Mouse (Mus musculus): ENCODE data around the gene Lipc. TPM values are rescaled to one million over a fixed set of nuclear protein-coding genes. Genes with fewer than 3 reads are reported as not detected.
A peak's percentile ranks its signal among the peaks of the same experiment; 100 is the strongest.

Gene Lipc
- polyA plus RNA-seq, 1 experiment from 2014 or later = 0.22 TPM

- Histone ChIP-seq H3K4me2 (ENCODE audit: low read length) (no peak overlapping the region), H3K36me3 (ENCODE audit: control insufficient read depth, insufficient read depth) (no peaks in the 10 kb centered on the region), H3K4me3 (replicated peaks; ENCODE audit: low read length) (no peak overlapping the region), H3K9me3 (ENCODE audit: control insufficient read depth, low read length) (no peaks in the 10 kb centered on the region), H3K27ac (ENCODE audit: low read length) (no peak overlapping the region), H3K27me3 (replicated peaks; ENCODE audit: control insufficient read depth, insufficient read depth, low read length) (no peaks in the 10 kb centered on the region), H3K4me1 (replicated peaks; ENCODE audit: control insufficient read depth, insufficient read depth, low read length) (peaks cover 9% of the 10 kb centered on the region), H3K9ac (replicated peaks; ENCODE audit: low read depth, low read length) (no peak overlapping the region)
- 92% methylated on average over 6 of the region's 6 CpGs for WGBS
- no peak for ATAC-seq
These were observed 26.8 kb downstream of the Lipc start for GRCm38 (mm10) chr9:70925225-70925624.

- WGBS = 83% methylated on average over 3 of the region's 3 CpGs
These were observed 27.3 kb downstream of the Lipc start for GRCm38 (mm10) chr9:70924763-70925162.

GRCm38 (mm10) chr9:70921781-70922565 is 30.1 kb downstream of the Lipc start:
- Histone ChIP-seq H3K4me1 (replicated peaks; ENCODE audit: control insufficient read depth, insufficient read depth, low read length) (peaks cover 9% of the 10 kb centered on the region), H3K4me3 (replicated peaks; ENCODE audit: low read length) (no peak overlapping the region), H3K27me3 (replicated peaks; ENCODE audit: control insufficient read depth, insufficient read depth, low read length) (no peaks in the 10 kb centered on the region), H3K9me3 (ENCODE audit: control insufficient read depth, low read length) (no peaks in the 10 kb centered on the region), H3K4me2 (ENCODE audit: low read length) (no peak overlapping the region), H3K27ac (ENCODE audit: low read length) (no peak overlapping the region), H3K9ac (replicated peaks; ENCODE audit: low read depth, low read length) (no peak overlapping the region), H3K36me3 (ENCODE audit: control insufficient read depth, insufficient read depth) (no peaks in the 10 kb centered on the region)
- ATAC-seq = peak; percentile 52; the same call in 1 of the 2 replicates
- WGBS = 53% methylated on average over 7 of the region's 7 CpGs

More at GRCm38 (mm10) chr9:70924763-70925162, 27.3 kb downstream of the Lipc start:
- H3K9ac ChIP-seq (replicated peaks; ENCODE audit: low read depth, low read length) = no peak overlapping the region
- H3K27ac ChIP-seq (ENCODE audit: low read length) = no peak overlapping the region
- no peaks in the 10 kb centered on the region for H3K27me3 ChIP-seq (replicated peaks; ENCODE audit: control insufficient read depth, insufficient read depth, low read length)
- H3K4me3 ChIP-seq (replicated peaks; ENCODE audit: low read length) = no peak overlapping the region
- H3K9me3 ChIP-seq (ENCODE audit: control insufficient read depth, low read length) = no peaks in the 10 kb centered on the region
- no peaks in the 10 kb centered on the region for H3K36me3 ChIP-seq (ENCODE audit: control insufficient read depth, insufficient read depth)
- H3K4me1 ChIP-seq (replicated peaks; ENCODE audit: control insufficient read depth, insufficient read depth, low read length) = peaks cover 9% of the 10 kb centered on the region
- no peak for ATAC-seq
- H3K4me2 ChIP-seq (ENCODE audit: low read length) = no peak overlapping the region

- no peaks in the 10 kb centered on the region for H3K36me3 ChIP-seq (ENCODE audit: control insufficient read depth, insufficient read depth)
These were observed 30.9 kb downstream of the Lipc start for GRCm38 (mm10) chr9:70921132-70921531.

GRCm38 (mm10) chr9:70919271-70919670 is 32.8 kb downstream of the Lipc start:
- 92% methylated on average over 3 of the region's 3 CpGs for WGBS
- Histone ChIP-seq H3K4me1 (replicated peaks; ENCODE audit: control insufficient read depth, insufficient read depth, low read length) (peaks cover 9% of the 10 kb centered on the region), H3K9me3 (ENCODE audit: control insufficient read depth, low read length) (no peaks in the 10 kb centered on the region), H3K4me2 (ENCODE audit: low read length) (no peak overlapping the region), H3K27ac (ENCODE audit: low read length) (no peak overlapping the region), H3K27me3 (replicated peaks; ENCODE audit: control insufficient read depth, insufficient read depth, low read length) (no peaks in the 10 kb centered on the region), H3K9ac (replicated peaks; ENCODE audit: low read depth, low read length) (no peak overlapping the region), H3K4me3 (replicated peaks; ENCODE audit: low read length) (no peak overlapping the region), H3K36me3 (ENCODE audit: control insufficient read depth, insufficient read depth) (no peaks in the 10 kb centered on the region)
- ATAC-seq = no peak

More at GRCm38 (mm10) chr9:70921132-70921531, 30.9 kb downstream of the Lipc start:
- H3K27ac ChIP-seq (ENCODE audit: low read length) = no peak overlapping the region
- H3K4me2 ChIP-seq (ENCODE audit: low read length) = no peak overlapping the region
- H3K4me1 ChIP-seq (replicated peaks; ENCODE audit: control insufficient read depth, insufficient read depth, low read length) = peaks cover 9% of the 10 kb centered on the region
- no peak for ATAC-seq
- H3K27me3 ChIP-seq (replicated peaks; ENCODE audit: control insufficient read depth, insufficient read depth, low read length) = no peaks in the 10 kb centered on the region
- no peak overlapping the region for H3K4me3 ChIP-seq (replicated peaks; ENCODE audit: low read length)
- H3K9me3 ChIP-seq (ENCODE audit: control insufficient read depth, low read length) = no peaks in the 10 kb centered on the region
- whole genome bisulfite sequencing = 81% methylated on average over 3 of the region's 3 CpGs
- H3K9ac ChIP-seq (replicated peaks; ENCODE audit: low read depth, low read length) = no peak overlapping the region

GRCm38 (mm10) chr9:70916516-70916915 is 35.5 kb downstream of the Lipc start:
- H3K4me3 ChIP-seq (replicated peaks; ENCODE audit: low read length) = no peak overlapping the region
- H3K9me3 ChIP-seq (ENCODE audit: control insufficient read depth, low read length) = no peaks in the 10 kb centered on the region
- H3K36me3 ChIP-seq (ENCODE audit: control insufficient read depth, insufficient read depth) = no peaks in the 10 kb centered on the region
- 65% methylated on average over 7 of the region's 7 CpGs for WGBS
- H3K27me3 ChIP-seq (replicated peaks; ENCODE audit: control insufficient read depth, insufficient read depth, low read length) = no peaks in the 10 kb centered on the region
- no peak overlapping the region for H3K4me2 ChIP-seq (ENCODE audit: low read length)
- no peak for ATAC-seq
- H3K4me1 ChIP-seq (replicated peaks; ENCODE audit: control insufficient read depth, insufficient read depth, low read length) = no peaks in the 10 kb centered on the region
- H3K9ac ChIP-seq (replicated peaks; ENCODE audit: low read depth, low read length) = no peak overlapping the region
- no peak overlapping the region for H3K27ac ChIP-seq (ENCODE audit: low read length)

- 86% methylated on average over 2 of the region's 2 CpGs for WGBS
- Histone ChIP-seq H3K4me2 (ENCODE audit: low read length) (no peak overlapping the region), H3K4me3 (replicated peaks; ENCODE audit: low read length) (no peak overlapping the region), H3K9me3 (ENCODE audit: control insufficient read depth, low read length) (no peaks in the 10 kb centered on the region), H3K27me3 (replicated peaks; ENCODE audit: control insufficient read depth, insufficient read depth, low read length) (no peaks in the 10 kb centered on the region), H3K36me3 (ENCODE audit: control insufficient read depth, insufficient read depth) (no peaks in the 10 kb centered on the region), H3K4me1 (replicated peaks; ENCODE audit: control insufficient read depth, insufficient read depth, low read length) (no peaks in the 10 kb centered on the region), H3K27ac (ENCODE audit: low read length) (no peak overlapping the region), H3K9ac (replicated peaks; ENCODE audit: low read depth, low read length) (no peak overlapping the region)
- ATAC-seq = no peak
These were observed 36.7 kb downstream of the Lipc start for GRCm38 (mm10) chr9:70915356-70915685.

GRCm38 (mm10) chr9:70914659-70915355 is 37.2 kb downstream of the Lipc start:
- Histone ChIP-seq H3K9me3 (ENCODE audit: control insufficient read depth, low read length) (no peaks in the 10 kb centered on the region), H3K27ac (ENCODE audit: low read length) (no peak overlapping the region), H3K9ac (replicated peaks; ENCODE audit: low read depth, low read length) (no peak overlapping the region), H3K27me3 (replicated peaks; ENCODE audit: control insufficient read depth, insufficient read depth, low read length) (no peaks in the 10 kb centered on the region), H3K4me3 (replicated peaks; ENCODE audit: low read length) (no peak overlapping the region), H3K4me2 (ENCODE audit: low read length) (no peak overlapping the region), H3K4me1 (replicated peaks; ENCODE audit: control insufficient read depth, insufficient read depth, low read length) (no peaks in the 10 kb centered on the region), H3K36me3 (ENCODE audit: control insufficient read depth, insufficient read depth) (no peaks in the 10 kb centered on the region)
- WGBS = 82% methylated on average over 10 of the region's 10 CpGs
- no peak for ATAC-seq

GRCm38 (mm10) chr9:70911163-70911562 is 40.9 kb downstream of the Lipc start:
- Histone ChIP-seq H3K4me1 (replicated peaks; ENCODE audit: control insufficient read depth, insufficient read depth, low read length) (no peaks in the 10 kb centered on the region), H3K27ac (ENCODE audit: low read length) (no peak overlapping the region), H3K4me3 (replicated peaks; ENCODE audit: low read length) (no peak overlapping the region), H3K9ac (replicated peaks; ENCODE audit: low read depth, low read length) (no peak overlapping the region), H3K4me2 (ENCODE audit: low read length) (no peak overlapping the region), H3K27me3 (replicated peaks; ENCODE audit: control insufficient read depth, insufficient read depth, low read length) (no peaks in the 10 kb centered on the region), H3K9me3 (ENCODE audit: control insufficient read depth, low read length) (no peaks in the 10 kb centered on the region), H3K36me3 (ENCODE audit: control insufficient read depth, insufficient read depth) (no peaks in the 10 kb centered on the region)
- 77% methylated on average over 4 of the region's 4 CpGs for WGBS
- no peak for ATAC-seq

Data from forebrain, embryonic 16.5 days (tissue).